Mouse (Mus musculus): ENCODE data around the gene Spty2d1. TPM values are rescaled to one million over a fixed set of nuclear protein-coding genes. Genes with fewer than 3 reads are reported as not detected.

Gene Spty2d1
- polyA plus RNA-seq (2016; fragmentation: Nextera tagmentation; extraction: Ambion mirVana), result 19.4 and 19.8 TPM in 2 replicates

DNA sequence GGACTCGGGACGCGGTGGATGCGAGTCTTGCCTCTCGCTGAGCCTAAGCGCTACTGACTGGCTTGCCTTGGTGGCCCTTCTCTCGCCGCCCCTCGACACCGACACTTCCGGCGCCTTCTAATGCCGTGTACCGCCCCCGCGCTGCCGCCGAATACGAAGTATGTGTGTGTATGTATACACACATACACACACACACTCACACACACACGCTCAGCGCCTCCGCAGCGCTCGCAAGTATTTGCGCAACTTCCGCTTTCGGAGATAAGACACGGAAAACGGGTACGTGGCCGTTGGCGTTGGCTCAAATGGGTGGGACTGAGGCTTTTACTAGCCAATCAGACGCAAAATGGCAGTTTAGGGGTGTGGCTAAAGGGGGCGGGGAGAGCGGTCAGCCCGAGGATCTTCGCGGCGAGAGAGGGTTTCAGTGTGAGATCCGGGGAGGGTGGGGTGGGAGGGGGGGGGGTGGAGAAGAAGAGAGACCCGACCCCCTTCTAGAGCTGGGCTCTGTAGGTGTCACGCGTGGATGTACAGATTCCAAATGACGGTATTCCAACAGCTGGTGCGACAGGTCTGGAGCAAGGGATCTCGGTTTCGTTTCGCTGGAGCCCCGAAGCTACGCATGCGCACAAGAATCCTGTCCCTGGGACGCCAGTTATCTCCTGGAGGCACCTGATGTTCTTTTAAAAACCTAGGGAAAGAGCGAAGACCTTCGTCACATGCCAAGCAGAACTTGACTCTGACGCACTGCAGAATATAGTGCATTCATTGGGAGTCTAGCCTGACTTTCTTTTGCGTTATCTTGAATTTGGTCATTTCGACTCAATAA lies at the start of gene Spty2d1:
Gene Spty2d1 (minus strand): TSS at position 244 of the 826 bp plus-strand sequence.
- Histone ChIP-seq H3K9me3 (replicated peaks) (no peaks in the 10 kb centered on the region), H3K4me2 (peak within 1 kb of the TSS; percentile 88), H3K9ac (peak within 1 kb of the TSS; percentile 75), H3K36me3 (no peaks in the 10 kb centered on the region), H3K27me3 (replicated peaks) (no peaks in the 10 kb centered on the region), H3K4me1 (replicated peaks) (peaks cover 34% of the 10 kb centered on the region), H3K27ac (ENCODE audit: poor library complexity, severe bottlenecking) (peak within 1 kb of the TSS; percentile 87), H3K4me3 (peak within 1 kb of the TSS; percentile 68)
- peak; percentile 93 for ATAC-seq (ENCODE audit: insufficient number of reproducible peaks, low FRiP score)
- WGBS, result under 1% methylated on average over 57 of the region's 57 CpGs

DNA sequence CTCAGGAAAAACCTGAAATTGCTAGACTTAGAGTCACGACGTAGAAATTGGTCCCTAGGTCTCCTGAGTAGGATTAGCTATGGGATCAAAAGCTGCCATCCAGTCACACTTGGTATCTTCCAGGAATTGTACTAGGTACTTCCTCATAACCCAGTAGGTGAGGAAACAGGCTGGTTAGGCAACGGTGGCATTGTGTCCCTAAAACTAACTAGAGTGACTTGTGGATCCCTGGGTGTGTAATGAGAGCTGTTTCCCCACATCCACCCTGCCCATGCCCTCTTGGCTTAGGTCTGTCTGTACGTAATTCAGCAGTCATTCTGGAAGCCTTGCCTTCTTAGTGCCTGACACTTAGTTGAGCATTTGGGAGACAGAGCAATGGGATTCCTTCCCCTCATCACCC lies 48.1 kb upstream of the Spty2d1 start:
- no peak overlapping the region for H3K4me2 ChIP-seq
- H3K4me1 ChIP-seq (replicated peaks), result peaks cover 33% of the 10 kb centered on the region
- H3K9me3 ChIP-seq (replicated peaks), result no peaks in the 10 kb centered on the region
- no peak overlapping the region for H3K4me3 ChIP-seq
- H3K27me3 ChIP-seq (replicated peaks), result no peaks in the 10 kb centered on the region
- no peak for ATAC-seq (ENCODE audit: insufficient number of reproducible peaks, low FRiP score)
- H3K9ac ChIP-seq, result no peak overlapping the region
- H3K27ac ChIP-seq (ENCODE audit: poor library complexity, severe bottlenecking), result no peak overlapping the region
- H3K36me3 ChIP-seq, result peaks cover 19% of the 10 kb centered on the region
- 78% methylated on average over 4 of the region's 4 CpGs for WGBS

DNA sequence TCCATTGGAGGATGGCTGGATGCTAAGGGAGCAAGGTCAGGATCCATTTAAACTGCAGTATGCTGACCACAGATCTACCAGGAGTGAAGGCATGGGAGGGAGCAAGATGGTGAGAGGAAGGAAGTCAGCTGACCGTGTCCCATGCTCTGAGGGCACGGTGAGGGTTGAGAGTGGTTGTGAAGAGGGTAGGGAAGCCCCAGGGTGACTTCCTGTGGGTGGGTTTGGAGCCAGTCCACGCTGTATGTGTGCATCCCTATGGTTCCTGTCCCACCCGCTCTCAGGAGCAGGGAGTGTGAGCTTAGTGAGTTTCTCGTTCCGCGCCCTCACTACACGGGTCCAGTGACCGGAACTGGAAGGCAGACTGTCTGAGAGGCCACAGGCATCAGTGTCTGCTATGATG lies 47.5 kb upstream of the Spty2d1 start:
- Histone ChIP-seq H3K4me1 (replicated peaks) (peaks cover 37% of the 10 kb centered on the region), H3K4me3 (no peak overlapping the region), H3K36me3 (peaks cover 19% of the 10 kb centered on the region), H3K27me3 (replicated peaks) (no peaks in the 10 kb centered on the region), H3K27ac (ENCODE audit: poor library complexity, severe bottlenecking) (no peak overlapping the region), H3K9ac (no peak overlapping the region), H3K4me2 (no peak overlapping the region), H3K9me3 (replicated peaks) (no peaks in the 10 kb centered on the region)
- WGBS, result 66% methylated on average over 9 of the region's 9 CpGs
- no peak for ATAC-seq (ENCODE audit: insufficient number of reproducible peaks, low FRiP score)

DNA sequence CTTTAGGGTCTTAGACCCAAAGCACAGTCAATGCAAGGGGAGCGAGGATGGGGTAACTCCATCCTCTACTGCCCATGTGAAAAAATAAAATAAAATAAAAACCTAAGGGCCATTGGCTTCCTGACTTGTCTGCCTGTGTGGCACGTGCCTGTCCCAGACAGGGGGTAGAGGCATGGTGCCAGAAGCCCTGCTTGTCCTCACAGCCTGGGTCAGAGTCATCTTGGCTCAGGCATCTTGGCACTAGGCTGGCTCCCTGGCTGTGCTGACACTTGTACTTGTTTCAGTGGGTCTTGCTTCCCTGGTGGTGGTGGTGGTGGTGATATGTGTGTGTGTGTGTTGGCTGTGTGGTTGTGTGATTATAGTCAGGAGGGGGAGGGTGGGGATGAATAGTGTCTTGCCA lies 46.5 kb upstream of the Spty2d1 start:
- Histone ChIP-seq H3K4me1 (replicated peaks) (peaks cover 34% of the 10 kb centered on the region), H3K9ac (no peak overlapping the region), H3K4me3 (no peak overlapping the region), H3K27me3 (replicated peaks) (no peaks in the 10 kb centered on the region), H3K27ac (ENCODE audit: poor library complexity, severe bottlenecking) (no peak overlapping the region), H3K4me2 (no peak overlapping the region), H3K36me3 (peaks cover 19% of the 10 kb centered on the region), H3K9me3 (replicated peaks) (no peaks in the 10 kb centered on the region)
- ATAC-seq (ENCODE audit: insufficient number of reproducible peaks, low FRiP score), result no peak
- 71% methylated on average over 2 of the region's 2 CpGs for WGBS

DNA sequence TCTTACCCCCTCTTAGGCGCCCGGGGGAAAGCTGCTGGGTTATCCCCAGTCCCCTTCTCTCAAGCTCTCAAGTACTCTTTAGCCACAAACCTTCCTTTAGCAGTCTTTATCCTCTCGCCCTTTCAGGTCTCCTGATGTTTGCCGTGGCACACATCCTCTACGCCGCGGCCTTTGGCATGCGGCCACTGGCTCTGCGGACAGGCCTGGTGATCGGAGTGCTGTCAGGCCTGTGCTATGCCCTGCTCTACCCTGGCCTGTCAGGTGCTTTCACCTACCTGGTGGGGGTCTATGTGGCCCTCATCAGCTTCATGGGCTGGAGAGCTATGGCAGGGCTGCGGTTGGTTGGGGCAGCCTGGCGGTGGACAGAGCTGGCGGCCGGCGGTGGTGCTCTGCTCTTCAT lies 45.1 kb upstream of the Spty2d1 start:
- WGBS, result 91% methylated on average over 15 of the region's 15 CpGs
- 0 out of 2 replicates have a peak overlapping the region, but pooled peaks have one; percentile 11 for H3K9ac ChIP-seq
- H3K27me3 ChIP-seq (replicated peaks), result 0 out of 2 replicates have a peak, but pooled peaks cover 6% of the 10 kb centered on the region
- H3K9me3 ChIP-seq (replicated peaks), result no peaks in the 10 kb centered on the region
- H3K4me3 ChIP-seq, result no peak overlapping the region
- H3K36me3 ChIP-seq, result peaks cover 19% of the 10 kb centered on the region
- H3K4me2 ChIP-seq, result no peak overlapping the region; the same call in 1 of the 2 replicates
- peaks cover 29% of the 10 kb centered on the region for H3K4me1 ChIP-seq (replicated peaks)
- ATAC-seq (ENCODE audit: insufficient number of reproducible peaks, low FRiP score), result no peak
- no peak overlapping the region for H3K27ac ChIP-seq (ENCODE audit: poor library complexity, severe bottlenecking)

DNA sequence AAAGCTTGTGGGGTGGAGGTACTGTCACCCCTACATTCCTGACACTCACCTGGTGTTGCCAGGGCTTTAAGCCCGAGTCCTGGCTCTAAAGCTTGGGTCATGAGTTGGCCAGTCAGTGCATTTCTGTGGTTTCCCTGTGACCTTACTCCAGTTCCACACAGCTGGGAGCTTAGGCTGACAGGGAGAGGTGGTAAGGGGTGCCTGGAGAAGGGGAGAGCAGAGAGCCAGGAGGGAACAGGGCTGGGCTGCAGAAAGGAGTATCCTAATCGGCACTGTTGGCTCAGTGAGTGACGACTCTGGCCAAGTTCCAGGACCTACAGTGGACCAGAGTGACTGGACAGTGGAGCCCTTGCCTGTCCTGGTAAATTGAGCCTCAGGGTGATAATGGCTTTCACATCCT lies 44.1 kb upstream of the Spty2d1 start:
- H3K27me3 ChIP-seq (replicated peaks), result 0 out of 2 replicates have a peak, but pooled peaks cover 6% of the 10 kb centered on the region
- peaks cover 29% of the 10 kb centered on the region for H3K4me1 ChIP-seq (replicated peaks)
- ATAC-seq (ENCODE audit: insufficient number of reproducible peaks, low FRiP score), result peak; percentile 50
- peak overlapping the region; percentile 93 for H3K4me3 ChIP-seq
- H3K9me3 ChIP-seq (replicated peaks), result no peaks in the 10 kb centered on the region
- peak overlapping the region; percentile 55 for H3K9ac ChIP-seq
- H3K4me2 ChIP-seq, result peak overlapping the region; percentile 91
- 9% methylated on average over 3 of the region's 3 CpGs for WGBS
- H3K27ac ChIP-seq (ENCODE audit: poor library complexity, severe bottlenecking), result peak overlapping the region; percentile 94
- peaks cover 19% of the 10 kb centered on the region for H3K36me3 ChIP-seq

DNA sequence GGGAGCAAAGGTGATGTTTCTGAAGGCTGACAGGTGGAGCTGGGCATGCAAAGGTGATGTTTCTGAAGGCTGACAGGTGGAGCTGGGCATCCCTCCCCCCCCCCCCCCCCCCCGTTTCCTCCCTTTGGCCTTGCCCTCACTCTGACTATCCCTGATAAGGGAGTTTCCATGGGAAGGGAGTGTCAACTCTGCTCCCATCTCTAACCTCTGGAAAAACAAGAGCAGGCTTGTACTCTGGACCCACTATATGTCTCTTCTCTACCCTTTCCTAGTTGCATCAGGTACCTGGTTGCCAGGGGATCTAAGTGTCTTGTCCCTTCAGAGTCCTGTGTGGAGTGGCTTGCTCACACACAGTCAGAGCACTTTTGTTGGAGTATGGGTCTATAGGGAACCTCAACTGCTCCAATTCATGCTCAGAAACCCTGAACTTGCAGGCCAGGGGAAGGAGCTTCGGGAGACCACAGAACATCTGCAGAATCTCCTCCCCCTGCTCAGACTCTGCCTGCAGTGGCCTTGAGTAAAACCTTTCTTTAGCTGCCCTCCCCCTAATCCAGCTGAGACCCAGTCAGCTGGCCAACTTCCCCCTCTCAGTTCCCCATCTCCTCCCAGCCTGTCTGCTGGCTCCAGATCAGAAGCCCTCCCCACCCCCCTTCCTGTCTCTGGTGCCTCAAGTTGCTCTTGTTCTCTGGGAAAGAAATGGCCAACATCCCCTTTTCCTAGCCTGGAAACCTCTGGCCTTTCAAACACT lies 43.4 kb upstream of the Spty2d1 start:
- H3K36me3 ChIP-seq, result peaks cover 19% of the 10 kb centered on the region
- peak; percentile 46 for ATAC-seq (ENCODE audit: insufficient number of reproducible peaks, low FRiP score)
- no peaks in the 10 kb centered on the region for H3K9me3 ChIP-seq (replicated peaks)
- peak overlapping the region; percentile 93 for H3K4me3 ChIP-seq
- WGBS, result 1% methylated on average over 2 of the region's 2 CpGs
- peaks cover 29% of the 10 kb centered on the region for H3K4me1 ChIP-seq (replicated peaks)
- H3K9ac ChIP-seq, result peak overlapping the region; percentile 91
- H3K27ac ChIP-seq (ENCODE audit: poor library complexity, severe bottlenecking), result peak overlapping the region; percentile 94
- H3K27me3 ChIP-seq (replicated peaks), result 0 out of 2 replicates have a peak, but pooled peaks cover 6% of the 10 kb centered on the region
- peak overlapping the region; percentile 91 for H3K4me2 ChIP-seq

DNA sequence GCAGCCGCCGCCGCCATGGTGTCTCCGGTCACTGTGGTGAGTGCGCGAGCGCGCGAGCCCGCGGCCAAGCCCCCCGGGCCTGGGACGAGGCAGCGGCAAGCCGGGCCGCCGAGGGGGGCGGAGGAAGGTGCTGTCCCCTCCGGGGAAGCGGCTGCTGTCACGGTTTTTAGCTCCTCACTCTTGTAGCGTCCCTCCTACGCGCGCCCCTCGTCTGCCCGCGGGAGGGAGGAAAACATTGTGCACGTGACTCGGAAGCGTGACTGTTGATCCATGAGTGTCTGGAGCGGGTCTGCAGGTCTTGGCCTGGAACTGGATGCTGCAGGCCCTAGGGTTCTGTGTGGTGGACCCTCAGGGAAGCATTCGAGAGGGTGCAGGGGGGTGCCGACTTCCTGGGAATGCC lies 42.6 kb upstream of the Spty2d1 start:
- Histone ChIP-seq H3K9ac (peak overlapping the region; percentile 91), H3K27ac (ENCODE audit: poor library complexity, severe bottlenecking) (peak overlapping the region; percentile 94), H3K27me3 (replicated peaks) (0 out of 2 replicates have a peak, but pooled peaks cover 6% of the 10 kb centered on the region), H3K4me1 (replicated peaks) (peaks cover 29% of the 10 kb centered on the region), H3K4me2 (peak overlapping the region; percentile 91), H3K4me3 (peak overlapping the region; percentile 93), H3K36me3 (peaks cover 19% of the 10 kb centered on the region), H3K9me3 (replicated peaks) (no peaks in the 10 kb centered on the region)
- under 1% methylated on average over 34 of the region's 34 CpGs for WGBS
- ATAC-seq (ENCODE audit: insufficient number of reproducible peaks, low FRiP score), result peak; percentile 65

DNA sequence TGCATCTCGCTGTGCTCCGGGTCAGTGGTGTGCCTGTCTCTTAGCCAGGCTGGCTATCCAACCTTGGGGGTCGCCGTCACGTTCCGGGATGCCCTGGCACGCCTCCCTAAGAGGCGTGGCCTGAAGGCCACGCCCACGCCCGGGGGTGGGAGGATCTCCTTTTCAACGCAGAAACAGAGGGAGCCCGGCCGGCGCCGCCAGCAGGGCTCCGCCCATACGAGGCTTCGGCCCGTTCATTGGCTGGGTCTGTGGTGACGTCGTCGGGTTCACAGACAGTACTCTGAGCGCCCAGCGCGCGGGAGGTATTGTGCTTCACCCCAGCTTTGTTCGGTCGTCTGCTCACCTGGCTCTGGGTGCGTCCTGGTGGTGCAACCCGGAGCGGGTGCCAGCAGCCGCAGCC lies 42.2 kb upstream of the Spty2d1 start, which contains the start of gene Tmem86a:
Gene Tmem86a (plus strand): TSS at position 236 of the 400 bp plus-strand sequence.
- Histone ChIP-seq H3K9ac (peak within 1 kb of the TSS; percentile 91), H3K27ac (ENCODE audit: poor library complexity, severe bottlenecking) (peak within 1 kb of the TSS; percentile 94), H3K27me3 (replicated peaks) (0 out of 2 replicates have a peak, but pooled peaks cover 6% of the 10 kb centered on the region), H3K4me3 (peak within 1 kb of the TSS; percentile 93), H3K4me1 (replicated peaks) (peaks cover 29% of the 10 kb centered on the region), H3K36me3 (peaks cover 19% of the 10 kb centered on the region), H3K4me2 (peak within 1 kb of the TSS; percentile 91), H3K9me3 (replicated peaks) (no peaks in the 10 kb centered on the region)
- WGBS, result under 1% methylated on average over 33 of the region's 33 CpGs
- ATAC-seq (ENCODE audit: insufficient number of reproducible peaks, low FRiP score), result peak; percentile 96

DNA sequence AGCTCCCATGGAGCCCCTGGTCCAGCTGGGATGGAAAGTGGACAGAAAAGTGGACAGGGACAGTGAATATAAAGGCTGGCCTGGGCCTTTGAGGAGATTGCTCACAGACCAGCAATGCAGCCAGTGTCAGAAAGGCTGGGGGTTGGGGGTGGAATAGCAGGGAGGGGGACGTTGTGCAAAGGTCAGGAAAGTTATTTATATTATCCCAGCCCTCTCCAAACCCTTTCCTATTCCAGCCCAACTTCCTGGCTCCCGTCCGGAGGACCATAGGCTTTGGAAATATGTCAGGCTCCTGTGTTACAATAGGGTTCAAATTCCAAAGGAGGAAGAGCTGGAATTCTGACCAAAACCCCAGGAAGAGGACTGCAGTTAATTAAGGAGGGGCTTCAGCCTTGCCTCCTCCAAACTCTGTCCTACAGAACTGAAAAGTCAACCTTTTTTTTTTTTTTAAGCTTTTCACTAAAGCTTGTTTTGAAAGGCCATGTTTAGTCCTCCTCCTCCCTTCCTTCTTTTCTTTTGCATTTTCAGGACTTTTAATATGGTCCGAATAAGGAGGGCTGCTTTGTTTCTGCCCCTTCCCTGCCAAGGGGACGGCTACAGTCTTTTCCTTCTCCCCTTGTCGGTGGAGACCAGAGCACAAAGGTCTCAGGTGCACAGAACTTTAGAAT lies 34.7 kb upstream of the Spty2d1 start:
- Histone ChIP-seq H3K27me3 (replicated peaks) (no peaks in the 10 kb centered on the region), H3K27ac (ENCODE audit: poor library complexity, severe bottlenecking) (peak overlapping the region; percentile 50; the same call in 1 of the 2 replicates), H3K9me3 (replicated peaks) (no peaks in the 10 kb centered on the region), H3K9ac (no peak overlapping the region), H3K4me2 (no peak overlapping the region), H3K4me3 (no peak overlapping the region), H3K4me1 (replicated peaks) (0 out of 2 replicates have a peak, but pooled peaks cover 2% of the 10 kb centered on the region), H3K36me3 (no peaks in the 10 kb centered on the region)
- WGBS, result 32% methylated on average over 6 of the region's 6 CpGs
- peak; percentile 51 for ATAC-seq (ENCODE audit: insufficient number of reproducible peaks, low FRiP score)

Data from heart, embryonic 12.5 days (tissue).